Mouse (Mus musculus) CD4-positive, CD25-positive, alpha-beta regulatory T cell (primary cell): ENCODE results near the gene Sult2a3. TPM values are rescaled to one million over a fixed set of nuclear protein-coding genes. Genes with fewer than 3 reads are reported as not detected.

Experiments used
- polyA plus RNA-seq: library from polyadenylated mRNA; unstranded; fragments of 100-300 nt; shearing (Covaris generic); gene quantifications from one replicate; pipeline ENCODE4 v1.2.1, GENCODE M21; 2017

Sult2a3 gene
- polyA plus RNA-seq: not detected

DNA sequence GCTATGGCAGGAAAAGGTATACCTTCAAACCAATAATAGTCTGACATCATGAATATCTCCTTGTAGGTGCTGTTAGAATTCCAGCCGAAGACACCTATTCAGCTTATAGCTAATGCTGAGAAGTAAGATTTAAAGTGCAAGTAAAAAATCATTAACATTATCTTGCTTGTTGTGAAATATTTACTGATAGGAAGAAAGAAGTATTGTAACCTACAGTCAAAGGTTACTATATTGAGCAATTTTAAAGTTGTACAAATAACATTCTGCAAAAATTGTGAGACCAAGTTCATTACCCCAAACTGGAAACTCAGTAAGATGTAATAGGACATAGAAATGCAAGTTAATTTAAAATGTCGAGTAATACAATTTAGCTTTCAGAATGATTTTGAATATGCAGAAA is at the start of gene Sult2a3:
TSS of gene Sult2a3 (minus strand) at position 101 of the 400 bp plus-strand sequence.

Other genes with a start within 250 kb of the Sult2a3 start
- not detected for gene Sult2a4, start 133.4 kb downstream of the Sult2a3 start, polyA plus RNA-seq
- gene Sult2a6, start 131.8 kb upstream of the Sult2a3 start, polyA plus RNA-seq: not detected
- gene Obox8, start 210.5 kb upstream of the Sult2a3 start, polyA plus RNA-seq: 0.20 TPM